Mouse (Mus musculus): ENCODE data around the gene Zfp345. TPM values are rescaled to one million over a fixed set of nuclear protein-coding genes. Genes with fewer than 3 reads are reported as not detected.

The Zfp345 gene
- polyA plus RNA-seq, 1 experiment from 2014 or later, result 0.08 TPM

Other genes starting within 250 kb of the Zfp345 start
- gene Gm21994, start 229.5 kb downstream of the Zfp345 start, polyA plus RNA-seq (2014; fragmentation: Nextera tagmentation; extraction: Ambion mirVana), result 1.6 and 1.9 TPM in 2 replicates
- not detected in 2 replicates for gene Gm14124, start 227.6 kb downstream of the Zfp345 start, polyA plus RNA-seq (2014; fragmentation: Nextera tagmentation; extraction: Ambion mirVana)
- not detected in 2 replicates for gene Gm10130, start 161.4 kb downstream of the Zfp345 start, polyA plus RNA-seq (2014; fragmentation: Nextera tagmentation; extraction: Ambion mirVana)
- 4.5 and 4.6 TPM in 2 replicates for gene 3300002I08Rik, start 122.3 kb downstream of the Zfp345 start, polyA plus RNA-seq (2014; fragmentation: Nextera tagmentation; extraction: Ambion mirVana)
- 3.4 and 4.4 TPM in 2 replicates for gene Zfp442, start 33.6 kb downstream of the Zfp345 start, polyA plus RNA-seq (2014; fragmentation: Nextera tagmentation; extraction: Ambion mirVana)
- not detected in 2 replicates for gene Cst7, start 85.3 kb upstream of the Zfp345 start, polyA plus RNA-seq (2014; fragmentation: Nextera tagmentation; extraction: Ambion mirVana)
- 26.6 and 27.4 TPM in 2 replicates for gene Apmap, start 123.5 kb upstream of the Zfp345 start, polyA plus RNA-seq (2014; fragmentation: Nextera tagmentation; extraction: Ambion mirVana)
- 8.4 and 11.6 TPM in 2 replicates for gene Acss1, start 183.4 kb upstream of the Zfp345 start, polyA plus RNA-seq (2014; fragmentation: Nextera tagmentation; extraction: Ambion mirVana)
- gene Vsx1, start 204.3 kb upstream of the Zfp345 start, polyA plus RNA-seq (2014; fragmentation: Nextera tagmentation; extraction: Ambion mirVana), result not detected in 2 replicates

Measured in heart, embryonic 14.5 days (tissue).